Mouse (Mus musculus) embryonic fibroblast, embryonic 13.5 days (primary cell): ENCODE measurements around the gene Caln1. TPM values are rescaled to one million over a fixed set of nuclear protein-coding genes. Genes with fewer than 3 reads are reported as not detected.

Source experiments
- H3K27ac ChIP-seq: 2 replicates; pipeline ENCODE4 v1.5.1; 2012; ENCODE audit warnings: low read length, control low read depth, inconsistent platforms; ENCODE audit not compliant: insufficient read depth
- H3K4me1 ChIP-seq: 2 replicates; pipeline ENCODE4 v1.6.1; 2011; ENCODE audit warnings: low read length; ENCODE audit not compliant: control insufficient read depth, insufficient read depth
- H3K4me3 ChIP-seq: 2 replicates; pipeline ENCODE4 v1.5.1; 2011; ENCODE audit warnings: mild to moderate bottlenecking, control low read depth, low read length; ENCODE audit not compliant: insufficient read depth
- CTCF ChIP-seq: IDR thresholded peaks from 2 replicates; pipeline ENCODE4 v1.5.1; 2011; ENCODE audit warnings: mild to moderate bottlenecking, control low read depth, low read length, moderate library complexity, borderline replicate concordance; ENCODE audit not compliant: insufficient read depth
- POLR2A ChIP-seq: IDR thresholded peaks from 2 replicates; pipeline ENCODE4 v1.6.1; 2011; ENCODE audit warnings: low read depth, mild to moderate bottlenecking, control low read depth, low read length, moderate library complexity
- polyA plus RNA-seq: library from polyadenylated mRNA; stranded (reverse); fragments of >200 nt; gene quantifications from 2 replicates; pipeline ENCODE4 v1.2.4, GENCODE M21; 2011; ENCODE audit warnings: low read depth; ENCODE audit not compliant: missing spikeins, insufficient read length

Gene Caln1
- polyA plus RNA-seq, 1 experiment = not detected

DNA sequence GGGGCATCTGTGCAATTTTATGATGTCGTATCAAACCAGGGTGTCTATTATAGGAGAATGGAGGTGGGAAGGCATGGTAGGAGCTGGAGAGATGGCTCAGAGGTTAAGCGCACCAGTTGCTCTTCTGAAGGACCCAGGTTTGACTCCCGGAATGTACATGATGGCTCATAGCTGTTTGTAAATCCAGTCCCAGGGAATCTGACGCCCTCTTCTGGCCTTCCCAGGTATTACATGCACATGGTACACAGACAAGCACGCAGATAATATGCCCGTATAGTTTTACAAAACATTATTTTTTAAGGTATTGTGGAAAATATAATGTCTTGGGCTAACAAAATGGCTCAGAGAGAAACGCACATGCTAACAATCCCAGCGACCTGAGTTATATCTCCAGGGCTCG lies 443.8 kb downstream of the Caln1 start:
- Histone ChIP-seq H3K4me1 (no peaks in the 10 kb centered on the region), H3K27ac (no peak overlapping the region), H3K4me3 (no peak overlapping the region)
- TF ChIP-seq POLR2A (no peak), CTCF (no peak)

DNA sequence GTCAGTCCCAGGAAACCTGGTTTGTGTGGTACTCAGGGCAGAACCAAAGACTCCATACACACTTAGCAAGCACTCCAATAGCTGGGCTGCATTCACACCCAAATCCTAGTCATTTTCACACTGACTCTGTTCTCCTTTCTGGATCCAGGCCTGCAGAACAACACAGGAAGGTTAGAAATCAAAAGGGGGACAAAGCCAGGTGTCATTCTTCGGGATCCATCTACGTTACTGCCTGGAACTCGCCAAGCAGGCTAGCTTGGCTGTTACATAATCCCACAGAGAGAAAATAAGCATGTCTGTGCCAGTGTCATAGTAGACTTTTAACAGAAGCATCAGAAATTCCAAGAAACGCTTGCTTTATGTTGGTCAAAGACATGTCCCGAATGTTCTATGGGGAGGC lies 446.1 kb downstream of the Caln1 start:
- H3K4me3 ChIP-seq = no peak overlapping the region
- H3K4me1 ChIP-seq = no peaks in the 10 kb centered on the region
- no peak overlapping the region for H3K27ac ChIP-seq
- TF ChIP-seq CTCF = no peak

DNA sequence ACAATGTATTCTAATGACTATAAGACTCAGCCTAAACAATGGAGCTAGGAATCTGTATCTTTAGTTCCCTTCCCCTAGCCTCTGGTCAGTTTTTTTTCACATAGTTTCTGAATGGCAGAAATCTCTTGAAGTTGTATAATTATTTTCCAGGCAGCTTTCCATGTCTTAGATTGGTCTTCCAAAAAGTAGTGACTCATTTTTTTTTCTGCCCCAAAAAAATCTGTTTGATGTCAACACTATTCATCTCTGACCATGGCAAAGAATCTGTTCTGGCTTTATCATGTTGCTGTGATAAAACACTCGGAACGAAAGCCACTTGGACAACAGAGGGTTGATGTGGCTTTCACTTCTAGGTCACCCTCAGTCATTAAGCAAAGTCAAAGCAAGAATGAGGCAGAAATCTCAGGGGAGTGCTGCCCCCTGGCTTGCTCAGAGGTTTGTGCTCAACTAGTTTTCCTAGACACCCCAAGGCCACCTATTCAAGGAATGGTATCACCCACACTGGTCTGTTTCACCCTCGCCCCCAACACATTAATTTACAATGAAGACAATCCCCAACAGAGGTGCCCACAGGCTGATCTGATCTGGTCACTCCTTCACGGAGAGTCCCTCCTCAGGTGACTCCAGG lies 450.9 kb downstream of the Caln1 start:
- Histone ChIP-seq H3K27ac (no peak overlapping the region), H3K4me3 (no peak overlapping the region), H3K4me1 (no peaks in the 10 kb centered on the region; the same call in 1 of the 2 replicates)
- TF ChIP-seq POLR2A (no peak), CTCF (no peak)

DNA sequence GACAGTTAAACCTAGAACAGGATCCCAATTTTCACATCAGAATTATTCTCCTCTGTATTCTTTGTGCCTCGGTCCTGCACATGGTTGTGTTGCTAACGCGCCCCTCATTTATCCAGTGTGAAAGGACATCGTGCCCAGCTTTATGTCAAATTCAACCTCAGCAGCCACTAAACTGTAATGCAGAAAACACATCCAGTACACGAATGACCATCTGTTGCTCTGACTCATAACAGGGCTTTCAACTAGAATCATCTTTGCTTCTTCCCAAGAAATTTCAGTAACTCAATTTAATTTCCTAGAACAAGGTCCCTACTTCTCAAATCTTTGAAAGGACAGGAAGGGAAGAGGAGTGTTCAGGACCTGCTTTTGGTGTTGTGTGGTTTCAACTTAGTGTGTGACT lies 451.4 kb downstream of the Caln1 start:
- TF ChIP-seq POLR2A (no peak), CTCF (no peak)
- Histone ChIP-seq H3K4me3 (no peak overlapping the region), H3K4me1 (no peaks in the 10 kb centered on the region; the same call in 1 of the 2 replicates), H3K27ac (no peak overlapping the region)

DNA sequence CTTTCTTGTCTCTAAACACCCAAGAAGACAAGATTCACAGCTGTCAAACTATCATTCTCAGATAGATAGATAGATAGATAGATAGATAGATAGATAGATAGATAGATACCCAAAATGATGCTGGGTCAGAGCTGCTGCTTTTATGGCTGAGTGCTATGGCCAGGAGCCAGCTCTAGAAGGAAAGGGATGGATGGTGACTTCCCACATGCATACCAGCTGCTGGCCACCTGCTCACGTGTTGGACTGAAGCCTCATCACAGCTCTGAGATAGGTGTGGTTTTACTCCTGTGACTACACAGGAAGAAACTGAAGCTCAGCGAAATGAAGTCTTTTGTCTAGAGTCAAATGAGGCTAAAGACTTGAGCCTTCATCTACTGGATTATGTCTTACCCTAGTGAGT lies 456.5 kb downstream of the Caln1 start:
- Histone ChIP-seq H3K27ac (no peak overlapping the region), H3K4me3 (no peak overlapping the region), H3K4me1 (no peaks in the 10 kb centered on the region; the same call in 1 of the 2 replicates)
- TF ChIP-seq CTCF (no peak), POLR2A (no peak)

DNA sequence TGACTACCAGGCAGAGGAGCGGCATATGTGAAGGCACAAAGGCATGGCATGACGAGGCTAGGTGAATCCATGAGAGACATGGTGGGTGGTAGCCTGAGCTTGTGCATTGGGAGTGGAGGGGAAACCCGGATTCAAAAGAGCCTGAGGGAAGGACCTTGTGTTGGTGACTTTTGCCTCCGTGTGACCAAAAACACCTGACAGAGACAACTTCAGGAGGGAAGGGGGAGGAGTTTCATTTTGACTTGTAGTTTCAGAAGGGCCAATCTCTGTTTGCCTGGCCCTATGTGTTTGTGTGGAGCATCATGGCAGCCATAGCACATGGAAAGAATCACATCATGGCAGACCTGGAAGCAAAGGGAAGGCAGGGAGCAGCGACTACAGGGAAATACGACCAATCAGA lies 479.3 kb downstream of the Caln1 start:
- TF ChIP-seq POLR2A (no peak), CTCF (no peak)
- Histone ChIP-seq H3K4me3 (no peak overlapping the region), H3K4me1 (no peaks in the 10 kb centered on the region), H3K27ac (no peak overlapping the region)

DNA sequence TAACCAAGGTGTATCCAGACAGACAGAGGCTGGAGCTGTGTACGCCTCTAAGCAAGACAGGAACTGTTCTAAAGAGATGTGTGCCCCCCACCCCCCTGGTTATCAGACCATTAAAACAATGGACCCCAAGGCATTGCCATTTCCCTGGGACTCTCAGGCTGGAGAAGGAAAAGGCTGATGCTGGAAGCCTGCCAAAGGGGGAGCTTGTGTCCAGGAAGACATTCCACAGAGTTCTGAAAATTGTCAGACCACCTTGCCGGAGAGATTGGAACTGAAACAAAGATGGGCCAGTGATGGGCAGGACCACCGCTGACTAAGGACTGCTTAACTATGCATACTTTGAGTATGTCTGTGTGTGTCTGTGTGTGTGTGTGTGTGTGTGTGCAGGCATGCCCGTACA lies 480.4 kb downstream of the Caln1 start:
- no peaks in the 10 kb centered on the region for H3K4me1 ChIP-seq
- H3K4me3 ChIP-seq = no peak overlapping the region
- TF ChIP-seq CTCF (no peak), POLR2A (no peak)
- no peak overlapping the region for H3K27ac ChIP-seq

DNA sequence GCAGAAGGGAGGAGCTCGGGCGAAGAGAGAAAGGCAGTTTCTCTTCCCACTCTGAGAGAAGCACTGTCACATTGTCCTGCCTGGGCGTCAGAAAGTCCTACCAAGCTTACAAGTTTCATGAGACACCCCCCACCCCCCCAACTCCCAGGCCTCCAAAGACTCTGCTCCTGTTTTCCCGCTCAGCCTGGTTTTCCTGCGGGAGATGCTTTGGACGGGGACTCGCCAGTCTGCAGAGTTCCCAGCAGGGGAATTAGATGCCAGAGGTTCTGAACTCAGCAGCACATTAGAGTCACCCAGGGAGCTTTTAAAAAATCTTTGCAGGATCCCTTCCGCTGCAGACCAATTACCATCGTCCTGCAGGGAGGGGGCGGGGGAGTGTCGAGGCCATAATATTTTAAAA lies 482.9 kb downstream of the Caln1 start:
- Histone ChIP-seq H3K4me3 (no peak overlapping the region), H3K4me1 (no peaks in the 10 kb centered on the region), H3K27ac (no peak overlapping the region)
- TF ChIP-seq CTCF (no peak), POLR2A (no peak)

DNA sequence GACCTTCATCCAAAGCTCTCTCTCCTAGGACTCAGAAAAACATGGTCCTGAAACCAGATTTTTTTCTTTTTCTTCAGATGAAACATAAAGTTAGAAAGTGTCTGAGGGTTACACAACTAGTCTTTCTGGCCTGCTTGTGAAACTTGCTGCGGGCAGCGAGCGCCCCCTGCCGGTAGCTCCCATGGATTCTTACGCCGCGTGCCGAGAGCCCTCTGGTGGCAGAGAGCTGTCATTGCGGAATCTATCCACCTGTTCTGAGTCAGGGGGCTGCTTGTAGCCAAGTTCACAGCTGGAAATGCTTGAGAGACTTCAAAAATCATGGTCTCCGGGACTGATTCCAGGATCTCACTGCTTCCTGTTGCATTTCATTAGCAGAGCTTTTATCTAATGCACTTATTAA lies 484.1 kb downstream of the Caln1 start:
- Histone ChIP-seq H3K4me1 (no peaks in the 10 kb centered on the region), H3K27ac (no peak overlapping the region), H3K4me3 (no peak overlapping the region)
- TF ChIP-seq CTCF (peak; percentile 100), POLR2A (no peak)

DNA sequence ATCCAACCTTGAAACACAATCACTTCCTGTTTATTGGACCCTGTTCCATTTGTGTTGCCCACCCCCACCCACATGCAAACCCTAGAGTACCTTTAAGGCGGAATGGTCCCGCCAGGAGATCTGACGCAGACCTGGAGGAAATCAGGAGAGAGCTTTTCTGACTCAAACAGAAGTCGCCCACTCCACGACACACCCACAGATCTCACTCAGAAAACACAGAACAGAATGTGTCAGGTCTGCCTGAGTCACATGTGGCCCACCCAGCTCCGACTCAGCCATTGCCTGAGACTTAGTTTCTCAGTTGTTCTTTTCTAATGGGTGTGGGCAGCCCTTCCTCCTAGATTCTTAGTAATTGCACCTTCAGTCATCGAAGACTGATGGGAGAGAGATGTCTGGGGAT lies 485.2 kb downstream of the Caln1 start:
- Histone ChIP-seq H3K27ac (no peak overlapping the region), H3K4me1 (no peaks in the 10 kb centered on the region), H3K4me3 (no peak overlapping the region)
- TF ChIP-seq POLR2A = no peak
- no peak for TF ChIP-seq CTCF

DNA sequence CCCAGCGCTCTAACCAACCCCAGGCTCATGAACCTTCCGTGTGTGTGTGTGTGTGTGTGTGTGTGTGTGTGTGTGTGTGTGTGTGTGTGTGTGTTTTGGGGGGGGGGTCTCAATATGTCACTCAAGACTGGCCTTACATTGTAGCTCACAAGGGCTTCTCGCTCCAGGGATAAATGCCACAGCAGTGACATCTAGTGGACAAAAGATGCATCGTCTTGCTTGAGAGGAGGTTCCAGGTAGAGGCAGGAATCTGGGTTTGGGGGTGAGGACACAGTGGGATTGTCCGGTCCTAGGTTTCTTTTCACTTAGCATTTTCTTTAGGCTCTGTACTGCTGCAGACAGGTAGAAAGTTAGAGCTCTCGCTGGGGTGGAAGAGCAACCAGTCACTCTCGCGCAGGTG lies 488.9 kb downstream of the Caln1 start:
- H3K27ac ChIP-seq = no peak overlapping the region
- no peak overlapping the region for H3K4me3 ChIP-seq
- TF ChIP-seq CTCF (peak; percentile 54; the same call in 1 of the 2 replicates), POLR2A (no peak)

More for the DNA sequence above, 488.9 kb downstream of the Caln1 start:
- no peaks in the 10 kb centered on the region for H3K4me1 ChIP-seq
